Mouse (Mus musculus): ENCODE measurements around the gene Cldn4.

The Cldn4 gene

GRCm38 (mm10) chr5:134932903-134933276, 13.8 kb downstream of the Cldn4 start:
- DNase-seq (ENCODE audit: low read depth, low spot score): peak; percentile 95

- peak; percentile 97 for DNase-seq (ENCODE audit: low read depth, low spot score)
Measured at GRCm38 (mm10) chr5:134932179-134932902, 14.4 kb downstream of the Cldn4 start, which contains the start of gene Mettl27. Gene Mettl27, plus strand, starts transcription at chr5:134932368.

- DNase-seq (ENCODE audit: low read depth, low spot score): peak; percentile 53
Measured at GRCm38 (mm10) chr5:134929988-134930387, 16.7 kb downstream of the Cldn4 start.

- peak; percentile 83 for DNase-seq (ENCODE audit: low read depth, low spot score)
Measured at GRCm38 (mm10) chr5:134926726-134927125, 20.0 kb downstream of the Cldn4 start.

- DNase-seq (ENCODE audit: low read depth, low spot score): no peak
Measured at GRCm38 (mm10) chr5:134923141-134923540, 23.6 kb downstream of the Cldn4 start.

GRCm38 (mm10) chr5:134921106-134921505, 25.6 kb downstream of the Cldn4 start:
- no peak for DNase-seq (ENCODE audit: low read depth, low spot score)

- DNase-seq (ENCODE audit: low read depth, low spot score): no peak
Measured at GRCm38 (mm10) chr5:134920106-134920687, 26.5 kb downstream of the Cldn4 start.

GRCm38 (mm10) chr5:134919097-134919496, 27.6 kb downstream of the Cldn4 start:
- no peak for DNase-seq (ENCODE audit: low read depth, low spot score)

GRCm38 (mm10) chr5:134918071-134918832, 28.5 kb downstream of the Cldn4 start:
- DNase-seq (ENCODE audit: low read depth, low spot score): peak; percentile 97

GRCm38 (mm10) chr5:134915311-134915710, 31.4 kb downstream of the Cldn4 start, which contains the start of gene Cldn13:
Gene Cldn13, minus strand, starts transcription at chr5:134915526.
- DNase-seq (ENCODE audit: low read depth, low spot score): no peak

GRCm38 (mm10) chr5:134914510-134914909, 32.2 kb downstream of the Cldn4 start:
- DNase-seq (ENCODE audit: low read depth, low spot score): no peak

- no peak for DNase-seq (ENCODE audit: low read depth, low spot score)
Measured at GRCm38 (mm10) chr5:134913753-134914152, 33.0 kb downstream of the Cldn4 start.

GRCm38 (mm10) chr5:134913352-134913751, 33.4 kb downstream of the Cldn4 start:
- no peak for DNase-seq (ENCODE audit: low read depth, low spot score)

GRCm38 (mm10) chr5:134911901-134912300, 34.8 kb downstream of the Cldn4 start:
- DNase-seq (ENCODE audit: low read depth, low spot score): no peak

- peak; percentile 98 for DNase-seq (ENCODE audit: low read depth, low spot score)
Measured at GRCm38 (mm10) chr5:134907135-134907534, 39.6 kb downstream of the Cldn4 start.

- DNase-seq (ENCODE audit: low read depth, low spot score): no peak
Measured at GRCm38 (mm10) chr5:134906633-134907032, 40.1 kb downstream of the Cldn4 start, which contains the start of gene Tmem270. Gene Tmem270, minus strand, starts transcription at chr5:134906733.

GRCm38 (mm10) chr5:134901644-134902027, 45.1 kb downstream of the Cldn4 start:
- no peak for DNase-seq (ENCODE audit: low read depth, low spot score)

GRCm38 (mm10) chr5:134901012-134901643, 45.6 kb downstream of the Cldn4 start:
- DNase-seq (ENCODE audit: low read depth, low spot score): peak; percentile 61

GRCm38 (mm10) chr5:134897596-134897995, 49.1 kb downstream of the Cldn4 start:
- DNase-seq (ENCODE audit: low read depth, low spot score): no peak

- no peak for DNase-seq (ENCODE audit: low read depth, low spot score)
Measured at GRCm38 (mm10) chr5:134896965-134897364, 49.8 kb downstream of the Cldn4 start.

GRCm38 (mm10) chr5:134895291-134895690, 51.4 kb downstream of the Cldn4 start:
- no peak for DNase-seq (ENCODE audit: low read depth, low spot score)

All from ZHBTc4 (cell line).